Mouse (Mus musculus) lung, adult 2 months (tissue): ENCODE measurements around the gene Stc2.

ENCODE experiments used
- CTCF ChIP-seq: fragments of 200-500 bp; IDR thresholded peaks from 2 replicates; pipeline ENCODE4 v1.5.1; 2011; ENCODE audit warnings: mild to moderate bottlenecking, low read length, control low read depth; ENCODE audit not compliant: insufficient read depth
- POLR2A ChIP-seq: fragments of 200-500 bp; IDR thresholded peaks from 2 replicates; pipeline ENCODE4 v1.6.1; 2011; ENCODE audit warnings: low read depth, mild to moderate bottlenecking, control low read depth, low read length, borderline replicate concordance; ENCODE audit errors: extremely low read depth

DNA sequence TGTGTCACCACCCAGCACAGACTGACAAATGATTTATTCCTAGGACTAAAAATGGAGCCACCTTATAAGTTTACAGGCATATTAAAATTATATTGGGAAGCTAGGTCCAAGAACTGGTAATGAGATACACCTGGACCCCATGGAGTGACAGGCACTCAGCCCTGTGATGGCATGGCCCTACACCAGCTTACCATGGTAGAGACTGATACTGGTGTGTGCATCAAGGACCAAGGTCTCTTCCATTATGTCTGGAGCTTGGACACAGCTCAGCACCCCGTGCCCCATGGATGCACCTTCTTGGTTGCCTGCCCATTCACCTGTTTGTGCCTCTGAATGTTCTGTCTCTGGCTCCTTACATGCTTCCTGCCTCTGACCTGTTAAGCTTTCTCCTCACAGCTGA is 36.9 kb upstream of the Stc2 start:
- TF ChIP-seq POLR2A (no peak), CTCF (no peak)
